Mouse (Mus musculus): ENCODE measurements around the gene Camsap3.

- TF ChIP-seq GATA1 (IDR thresholded peaks at IDR 0.05; ENCODE audit: low read length) (no peak), TAL1 (IDR thresholded peaks at IDR 0.05; ENCODE audit: low read length) (no peak)
Measured at GRCm38 (mm10) chr8:3598054-3598453, 11.0 kb downstream of the Camsap3 start.
